Mouse (Mus musculus) stomach, embryonic 14.5 days (tissue): ENCODE measurements around the gene Atp2a2. TPM values are rescaled to one million over a fixed set of nuclear protein-coding genes. Genes with fewer than 3 reads are reported as not detected.

Source experiments
- ATAC-seq: fragments of 200-750 bp; cut with Nextera tagmentation; 2 replicates; pipeline ENCODE4 v1.8.0; 2017; ENCODE audit warnings: low read depth, moderate TSS enrichment; ENCODE audit not compliant: insufficient number of reproducible peaks, insufficient read depth, low FRiP score
- H3K27ac ChIP-seq: fragments of 300-500 bp; sonication (generic); 2 replicates; pipeline ENCODE4 v1.5.1; 2014; ENCODE audit warnings: mild to moderate bottlenecking, low read length, moderate library complexity, mixed read lengths
- H3K27me3 ChIP-seq: fragments of 300-500 bp; sonication (generic); 2 replicates; pipeline ENCODE4 v1.6.1; 2014; ENCODE audit warnings: low read length, control low read depth, mixed read lengths; ENCODE audit not compliant: control insufficient read depth, insufficient read depth
- H3K36me3 ChIP-seq: fragments of 300-500 bp; sonication (generic); 2 replicates; pipeline ENCODE4 v1.6.1; 2014; ENCODE audit warnings: mild to moderate bottlenecking, control low read depth, low read length, moderate library complexity, mixed read lengths; ENCODE audit not compliant: control insufficient read depth, insufficient read depth
- H3K4me1 ChIP-seq: fragments of 300-500 bp; sonication (generic); 2 replicates; pipeline ENCODE4 v1.6.1; 2014; ENCODE audit warnings: low read length, control low read depth, mixed read lengths; ENCODE audit not compliant: control insufficient read depth, insufficient read depth
- H3K4me2 ChIP-seq: fragments of 300-500 bp; sonication (generic); replicated peaks from 2 replicates; pipeline ENCODE4 v1.6.1; 2014; ENCODE audit warnings: low read depth, low read length, control low read depth
- H3K4me3 ChIP-seq: fragments of 300-500 bp; sonication (generic); 2 replicates; pipeline ENCODE4 v1.5.1; 2014; ENCODE audit warnings: low read depth, low read length, control low read depth
- H3K9ac ChIP-seq: fragments of 300-500 bp; sonication (generic); replicated peaks from 2 replicates; pipeline ENCODE4 v1.6.1; 2014; ENCODE audit warnings: low read depth, mild to moderate bottlenecking, control low read depth, low read length, moderate library complexity, mixed read lengths
- H3K9me3 ChIP-seq: fragments of 300-500 bp; sonication (generic); 2 replicates; pipeline ENCODE4 v1.6.1; 2016; ENCODE audit warnings: low read depth, low read length, control low read depth; ENCODE audit not compliant: control insufficient read depth
- WGBS: fragments of 180-500 bp; shearing (Covaris S2); extraction: QIAGEN DNeasy Blood & Tissue Kit; methylation state at CpG from one replicate; pipeline ENCODE4 v1.1.7; 2014; 5-methylcytosine and 5-hydroxymethylcytosine counted together
- polyA plus RNA-seq: library from polyadenylated mRNA; unstranded; fragments of >200 nt; fragmentation: Nextera tagmentation; extraction: Ambion mirVana; gene quantifications from 2 replicates; pipeline ENCODE4 v1.2.1, GENCODE M21; 2014

The Atp2a2 gene
- polyA plus RNA-seq, 1 experiment from 2014 or later: 36.7 TPM

DNA sequence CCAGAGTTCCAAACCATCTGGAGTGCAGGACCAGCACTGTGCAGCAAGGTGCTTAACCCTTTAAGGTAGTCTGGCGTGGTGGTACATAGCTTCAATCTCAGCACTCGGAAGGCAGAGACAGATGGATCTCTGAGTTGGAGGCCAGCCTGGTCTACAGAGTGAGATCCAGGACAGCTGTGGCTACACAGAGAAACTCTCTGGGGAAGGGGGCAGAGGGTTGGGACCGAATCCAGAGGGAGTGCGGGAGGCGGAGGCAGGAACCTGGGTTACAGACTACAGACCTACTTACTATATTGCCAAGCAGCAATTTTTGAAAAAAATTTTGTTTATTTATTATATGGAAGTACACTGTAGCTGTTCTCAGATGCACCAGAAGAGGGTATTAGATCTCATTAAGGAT, 87.7 kb downstream of the Atp2a2 start:
- no peak overlapping the region for H3K4me3 ChIP-seq
- H3K27ac ChIP-seq: no peak overlapping the region
- no peak overlapping the region for H3K4me2 ChIP-seq
- H3K9ac ChIP-seq: no peak overlapping the region
- H3K27me3 ChIP-seq: no peaks in the 10 kb centered on the region
- H3K9me3 ChIP-seq: no peaks in the 10 kb centered on the region
- whole genome bisulfite sequencing: 86% methylated on average over 5 of the region's 5 CpGs
- no peaks in the 10 kb centered on the region for H3K36me3 ChIP-seq
- ATAC-seq: no peak
- H3K4me1 ChIP-seq: no peaks in the 10 kb centered on the region

DNA sequence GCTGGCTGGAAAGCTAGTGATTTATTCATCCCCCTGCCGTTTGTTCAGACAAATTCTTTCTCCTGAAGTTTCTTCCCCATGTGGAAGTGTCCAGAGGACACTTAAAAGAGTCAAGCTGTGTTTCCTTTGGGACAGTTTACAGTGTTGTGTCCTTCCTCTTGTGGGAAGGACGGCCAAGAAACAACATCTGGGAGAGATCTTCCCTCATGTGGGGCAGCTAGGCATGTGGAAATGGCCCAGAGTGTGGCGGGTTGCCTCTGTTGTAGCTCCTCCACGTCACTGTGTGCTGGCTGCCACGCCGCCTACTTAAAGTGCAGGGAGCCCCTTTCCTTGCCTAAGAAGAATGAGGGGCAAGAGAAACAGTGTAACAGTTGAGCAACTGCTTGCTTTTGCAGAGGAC, 89.2 kb downstream of the Atp2a2 start:
- no peak overlapping the region for H3K9ac ChIP-seq
- no peaks in the 10 kb centered on the region for H3K27me3 ChIP-seq
- H3K4me3 ChIP-seq: no peak overlapping the region
- WGBS: 35% methylated on average over 6 of the region's 6 CpGs
- no peak overlapping the region for H3K27ac ChIP-seq
- H3K9me3 ChIP-seq: no peaks in the 10 kb centered on the region
- no peak overlapping the region for H3K4me2 ChIP-seq
- no peaks in the 10 kb centered on the region for H3K4me1 ChIP-seq
- no peak; the same call in 1 of the 2 replicates for ATAC-seq
- H3K36me3 ChIP-seq: no peaks in the 10 kb centered on the region

DNA sequence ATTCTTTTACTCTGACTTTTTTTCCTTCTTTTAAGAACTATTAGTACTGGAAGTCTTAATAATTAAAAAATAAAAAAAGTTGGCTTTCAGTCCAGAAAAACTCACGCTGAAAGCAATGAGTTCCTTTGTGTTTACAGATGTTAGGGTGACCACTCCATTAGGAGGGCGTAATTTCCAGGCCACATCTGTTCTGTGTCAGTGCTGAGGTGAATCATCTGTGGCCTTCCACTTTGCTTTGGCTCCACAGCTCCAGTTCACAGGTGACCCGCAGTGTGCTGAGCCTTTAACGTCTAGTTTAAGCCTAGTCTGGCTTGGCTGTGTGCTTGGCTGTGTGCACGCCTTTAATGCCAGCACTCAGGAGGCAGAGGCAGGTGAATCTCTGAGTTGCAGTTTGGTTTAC, 90.1 kb downstream of the Atp2a2 start:
- H3K36me3 ChIP-seq: peaks cover 2% of the 10 kb centered on the region
- no peak overlapping the region for H3K4me2 ChIP-seq
- no peaks in the 10 kb centered on the region for H3K27me3 ChIP-seq
- H3K9me3 ChIP-seq: no peaks in the 10 kb centered on the region
- no peak overlapping the region for H3K9ac ChIP-seq
- no peak overlapping the region for H3K4me3 ChIP-seq
- 46% methylated on average over 5 of the region's 5 CpGs for WGBS
- no peaks in the 10 kb centered on the region for H3K4me1 ChIP-seq
- no peak overlapping the region for H3K27ac ChIP-seq
- ATAC-seq: no peak

DNA sequence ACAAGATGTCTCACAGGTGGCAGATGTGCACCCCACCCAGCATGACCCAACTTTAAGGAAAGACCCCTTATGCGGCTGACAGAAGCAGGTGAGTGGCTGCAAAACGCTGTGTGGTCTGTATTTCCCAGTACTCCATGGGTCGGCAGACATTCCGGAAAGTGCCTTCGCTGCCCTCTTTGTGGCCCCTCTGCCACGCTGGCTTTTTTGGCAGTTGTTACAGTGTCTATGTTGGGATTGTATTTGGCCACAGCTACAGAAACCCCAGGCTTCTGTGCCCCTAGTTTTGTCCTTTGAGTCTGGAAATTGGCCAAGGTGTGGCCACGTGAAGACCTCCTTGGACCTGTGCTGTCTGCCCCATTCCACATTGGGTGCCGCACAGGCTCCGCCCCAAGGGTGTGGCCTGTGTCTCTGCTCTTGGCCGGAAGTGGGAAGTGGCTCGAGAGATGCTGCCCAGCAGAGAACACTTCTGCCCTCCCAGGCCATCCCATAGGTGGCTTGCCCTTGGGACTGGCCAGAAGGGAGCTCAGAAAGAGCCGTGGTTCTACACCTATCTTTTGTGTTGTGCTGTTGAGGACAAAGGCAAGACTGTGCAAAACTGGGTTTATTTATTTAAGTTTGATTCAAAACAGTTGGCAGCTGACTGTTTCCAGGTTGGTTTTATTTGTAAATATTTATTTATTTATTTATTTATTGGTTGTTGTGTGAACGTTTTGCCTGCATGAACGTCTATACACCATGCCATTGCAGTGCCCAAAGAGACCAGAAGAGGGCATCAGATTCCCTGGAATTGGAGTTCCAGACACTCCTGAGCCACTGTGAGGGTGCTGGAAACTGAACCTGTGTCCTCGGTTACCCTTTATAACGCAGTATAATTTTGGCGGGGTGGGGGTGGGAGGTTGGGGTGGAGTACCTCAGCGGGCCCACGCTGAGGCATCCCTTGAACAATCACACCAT, 92.1 kb downstream of the Atp2a2 start:
- Histone ChIP-seq H3K9me3 (no peaks in the 10 kb centered on the region), H3K27me3 (no peaks in the 10 kb centered on the region), H3K4me1 (no peaks in the 10 kb centered on the region), H3K36me3 (peaks cover 20% of the 10 kb centered on the region), H3K27ac (no peak overlapping the region), H3K9ac (no peak overlapping the region), H3K4me2 (no peak overlapping the region), H3K4me3 (no peak overlapping the region)
- WGBS: 82% methylated on average over 19 of the region's 19 CpGs
- ATAC-seq: no peak

DNA sequence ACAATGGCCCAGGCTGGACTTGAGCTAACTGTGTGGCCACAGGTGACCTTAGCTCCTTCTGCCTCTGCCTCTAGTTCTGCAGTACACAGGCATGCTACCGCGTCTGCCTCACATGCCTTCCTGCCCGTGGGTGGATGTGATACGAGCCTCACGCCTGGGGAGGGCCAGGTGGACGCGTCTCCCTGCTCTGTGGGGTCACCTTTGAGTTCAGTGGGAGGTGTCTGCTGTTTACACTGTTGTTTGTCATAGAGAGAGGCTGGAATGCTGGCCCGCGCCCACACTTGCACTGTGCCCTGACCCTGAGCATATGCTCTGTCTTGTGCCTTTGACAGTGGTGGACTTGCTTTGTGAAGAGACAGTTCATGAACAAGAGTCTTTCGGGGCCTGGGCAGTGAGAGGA, 96.5 kb downstream of the Atp2a2 start:
- Histone ChIP-seq H3K4me3 (no peak overlapping the region), H3K36me3 (peaks cover 53% of the 10 kb centered on the region), H3K4me2 (no peak overlapping the region), H3K27ac (no peak overlapping the region), H3K27me3 (no peaks in the 10 kb centered on the region), H3K9ac (no peak overlapping the region), H3K4me1 (0 out of 2 replicates have a peak, but pooled peaks cover 4% of the 10 kb centered on the region), H3K9me3 (no peaks in the 10 kb centered on the region)
- WGBS: 78% methylated on average over 10 of the region's 10 CpGs
- ATAC-seq: no peak

Other genes with a start within 250 kb of the Atp2a2 start
- 6.5 and 8.2 TPM in 2 replicates for gene Tctn1, start 237.8 kb downstream of the Atp2a2 start, polyA plus RNA-seq
- 11.3 and 11.8 TPM in 2 replicates for gene Pptc7, start 217.9 kb downstream of the Atp2a2 start, polyA plus RNA-seq
- 13.0 and 15.3 TPM in 2 replicates for gene Rad9b, start 148.0 kb downstream of the Atp2a2 start, polyA plus RNA-seq
- 209 and 221 TPM in 2 replicates for gene Vps29, start 147.9 kb downstream of the Atp2a2 start, polyA plus RNA-seq
- 65.7 and 67.0 TPM in 2 replicates for gene Gpn3, start 130.3 kb downstream of the Atp2a2 start, polyA plus RNA-seq
- 62.9 and 64.7 TPM in 2 replicates for gene Fam216a, start 129.9 kb downstream of the Atp2a2 start, polyA plus RNA-seq
- 43.4 and 49.9 TPM in 2 replicates for gene Arpc3, start 110.3 kb downstream of the Atp2a2 start, polyA plus RNA-seq
- 23.3 and 29.4 TPM in 2 replicates for gene Anapc7, start 80.5 kb downstream of the Atp2a2 start, polyA plus RNA-seq
- gene Ift81, start 112.3 kb upstream of the Atp2a2 start, polyA plus RNA-seq: 49.9 and 50.8 TPM in 2 replicates
- gene P2rx7, start 141.7 kb upstream of the Atp2a2 start, polyA plus RNA-seq: 1.9 and 2.9 TPM in 2 replicates
- 20.7 and 21.1 TPM in 2 replicates for gene P2rx4, start 205.3 kb upstream of the Atp2a2 start, polyA plus RNA-seq